Mouse (Mus musculus) kidney, adult 2 months (tissue): ENCODE results near the gene Fbxw11.

Experiments used
- CTCF ChIP-seq: fragments of 200-500 bp; conservative IDR thresholded peaks from 2 replicates; pipeline ENCODE4 v1.5.1; 2011; ENCODE audit warnings: low read depth, mild to moderate bottlenecking, control low read depth, low read length, moderate library complexity, mixed read lengths; ENCODE audit not compliant: insufficient read depth, insufficient read length
- POLR2A ChIP-seq: fragments of 200-500 bp; IDR thresholded peaks from one replicate; pipeline ENCODE4 v1.6.1; 2011; ENCODE audit warnings: low read depth, low read length, control low read depth

GRCm38 (mm10) chr11:32634143-32634542 lies 8.4 kb upstream of the Fbxw11 start:
- no peak for TF ChIP-seq CTCF
- TF ChIP-seq POLR2A: no peak
